Mouse (Mus musculus): ENCODE data around the gene Minpp1.

GRCm38 (mm10) chr19:32467325-32467724 is 18.2 kb upstream of the Minpp1 start:
- no peak for TF ChIP-seq CTCF (IDR thresholded peaks at IDR 0.05; ENCODE audit: borderline replicate concordance, control insufficient read depth, extremely low read depth, insufficient read depth, low read length, poor library complexity)
- no peak for TF ChIP-seq POLR2A (IDR thresholded peaks at IDR 0.05; ENCODE audit: control insufficient read depth, extremely low read depth, insufficient read depth, low read length, poor library complexity)

Data from thymus, adult 2 months (tissue).